Mouse (Mus musculus): ENCODE measurements around the gene Kitl.

The Kitl gene

DNA sequence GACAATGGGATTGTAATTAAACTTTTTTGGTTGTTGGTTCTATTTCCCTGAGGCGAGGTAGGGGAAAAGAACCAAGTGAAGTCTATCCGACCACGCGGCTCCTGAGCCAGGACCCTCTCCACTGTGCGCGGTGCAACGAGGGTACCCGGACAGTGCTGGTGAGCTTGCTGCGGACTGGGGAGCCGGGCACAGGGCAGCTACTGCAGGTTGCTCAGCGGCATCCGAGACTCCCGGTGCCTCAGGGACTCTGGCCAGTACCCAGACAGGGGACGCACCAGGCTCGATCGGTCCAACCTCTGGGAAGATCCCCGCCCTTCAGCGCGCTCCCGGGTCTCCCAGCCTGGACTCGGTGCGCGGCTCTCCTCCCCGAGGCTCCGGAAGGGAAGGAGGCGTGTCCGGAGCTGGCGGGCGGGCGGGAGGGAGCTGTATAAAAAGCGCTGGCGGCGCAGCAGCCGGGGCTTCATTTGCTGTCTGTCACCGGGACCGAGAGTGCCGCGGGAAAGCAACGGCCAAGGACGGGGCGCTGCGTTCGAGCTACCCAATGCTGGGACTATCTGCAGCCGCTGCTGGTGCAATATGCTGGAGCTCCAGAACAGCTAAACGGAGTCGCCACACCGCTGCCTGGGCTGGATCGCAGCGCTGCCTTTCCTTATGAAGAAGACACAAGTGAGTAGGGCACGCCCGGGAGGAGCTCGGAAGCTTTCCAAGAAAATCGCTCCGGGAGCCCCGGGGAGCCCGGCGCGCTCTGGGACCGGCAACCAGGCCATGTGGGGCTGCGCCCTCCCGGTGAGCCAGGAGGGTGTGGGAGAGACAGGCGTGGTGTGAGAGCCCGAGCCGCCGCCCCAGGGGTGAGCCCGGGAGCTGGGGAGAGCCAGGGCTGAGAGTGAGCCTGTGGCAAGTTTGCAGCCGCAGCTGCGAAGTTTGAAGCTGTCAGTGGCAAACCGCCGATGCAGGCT, at the start of gene Kitl:
TSS of gene Kitl (plus strand) at position 261 of the 956 bp plus-strand sequence.
- no peak for DNase-seq (ENCODE audit: low spot score)

DNA sequence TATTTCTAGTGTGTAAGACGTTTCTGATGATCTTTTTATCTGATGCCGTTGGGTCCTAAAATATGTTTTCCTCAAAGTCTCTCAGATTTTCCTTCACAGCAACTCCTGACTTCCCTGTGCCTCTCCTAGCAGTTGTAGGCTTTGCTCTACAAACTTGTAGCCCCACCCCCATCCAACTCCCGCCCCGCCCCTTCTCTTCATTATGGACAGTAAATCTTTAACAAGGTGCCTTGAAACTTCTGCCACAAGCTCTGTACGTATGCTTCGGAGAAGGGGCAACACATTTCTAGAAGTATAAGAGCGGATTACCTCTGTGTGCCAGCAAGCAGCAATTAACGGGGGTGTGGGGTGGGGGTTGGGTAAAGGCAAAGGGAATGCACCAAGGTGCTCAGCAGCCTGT, 42.6 kb upstream of the Kitl start:
- no peak for DNase-seq (ENCODE audit: low spot score)

DNA sequence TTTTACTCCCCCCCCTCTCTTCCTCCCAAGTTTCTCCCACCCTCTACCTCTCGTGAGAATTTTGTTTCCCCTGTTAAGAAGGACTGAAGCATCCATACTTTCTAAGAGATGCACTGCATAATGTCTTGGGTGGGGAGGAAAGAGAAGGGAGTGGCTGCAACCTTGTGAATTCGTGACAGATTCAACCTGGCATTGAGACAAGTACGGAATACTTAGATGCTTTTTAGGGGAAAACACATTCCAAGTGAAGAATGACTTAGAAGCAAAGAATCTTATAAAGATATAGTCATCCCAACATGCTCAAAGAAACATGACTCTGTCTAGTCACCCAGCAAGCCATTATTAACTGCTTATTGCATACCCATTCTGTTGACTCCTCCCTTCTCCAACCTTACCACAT, 35.3 kb upstream of the Kitl start:
- no peak for DNase-seq (ENCODE audit: low spot score)

DNA sequence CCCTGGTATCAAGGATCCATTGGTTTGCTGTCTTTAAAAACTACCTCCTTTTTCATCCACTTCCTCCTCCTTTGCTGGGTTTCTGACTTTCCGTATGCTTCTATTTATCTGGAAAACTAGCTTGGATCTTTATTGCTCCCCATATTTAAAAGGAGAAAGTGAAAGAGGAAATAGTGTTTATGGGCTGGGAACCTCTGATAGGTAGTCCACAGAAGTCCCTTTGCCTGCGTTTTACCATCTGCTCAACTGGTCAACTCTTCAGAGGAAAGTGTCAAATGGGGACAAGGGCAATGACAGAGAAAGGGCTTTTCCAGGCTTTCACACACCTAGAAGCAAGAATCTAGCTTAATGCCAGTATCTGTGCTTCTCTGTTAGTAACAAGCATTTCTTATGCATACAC, 34.5 kb upstream of the Kitl start:
- no peak for DNase-seq (ENCODE audit: low spot score)

DNA sequence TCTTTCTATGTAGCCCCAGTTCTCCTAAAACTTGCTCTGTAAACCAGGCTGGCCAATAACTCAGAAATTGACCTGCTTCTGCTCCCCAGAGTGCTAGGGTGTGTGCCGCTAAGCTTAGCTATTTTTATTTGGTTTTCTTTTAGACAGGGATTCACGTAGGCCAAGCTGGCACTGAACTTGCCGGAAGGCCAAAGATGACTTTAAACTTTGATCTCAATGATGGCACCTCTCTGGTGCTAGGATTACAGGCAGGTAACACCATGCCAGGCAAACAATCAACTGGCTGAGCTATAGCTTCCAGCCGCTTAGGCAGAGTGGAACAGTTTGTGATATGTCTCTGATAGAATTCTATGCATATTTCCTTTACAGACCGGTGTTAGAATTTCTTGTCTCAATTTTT, 33.5 kb upstream of the Kitl start:
- no peak for DNase-seq (ENCODE audit: low spot score)

DNA sequence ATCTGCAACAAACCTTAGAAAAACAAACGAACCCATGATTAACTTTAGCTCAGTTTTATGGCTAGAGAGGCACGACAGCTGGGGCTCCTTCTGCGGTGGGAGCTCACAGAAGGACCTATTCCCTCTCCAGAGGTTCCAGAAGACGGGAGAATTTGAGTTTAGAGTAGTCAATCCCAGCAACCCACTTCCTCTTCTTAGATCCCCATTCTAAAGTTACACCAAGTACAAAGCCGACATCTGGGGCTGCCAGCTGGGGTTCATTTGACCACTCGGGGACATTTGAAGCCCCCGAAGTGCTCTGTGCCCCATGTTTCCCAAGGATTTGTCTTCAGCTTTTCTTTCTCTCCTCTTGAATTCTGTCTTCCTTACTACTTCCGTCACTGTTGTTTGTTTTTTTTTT, 28.7 kb upstream of the Kitl start:
- DNase-seq (ENCODE audit: low spot score), result no peak

DNA sequence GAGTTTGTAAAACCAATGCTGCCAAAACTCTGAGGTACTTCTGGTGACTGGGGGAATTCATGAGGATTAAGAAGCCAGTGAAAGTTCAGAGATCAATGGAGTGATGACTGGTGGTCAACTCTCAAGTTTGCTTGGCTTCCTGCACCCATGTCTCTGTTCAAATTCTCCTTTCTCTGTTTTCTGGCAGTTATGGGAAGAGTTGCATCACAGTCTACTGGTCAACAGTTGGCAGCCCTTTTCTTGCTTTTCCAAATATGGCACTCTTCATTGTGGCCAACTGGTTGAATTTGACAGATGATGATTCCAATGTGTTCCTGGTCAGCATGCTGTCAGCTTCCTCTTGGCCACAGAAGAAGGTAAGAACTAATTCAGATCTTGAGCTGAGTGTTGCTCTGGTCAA, 25.7 kb upstream of the Kitl start:
- no peak for DNase-seq (ENCODE audit: low spot score)

DNA sequence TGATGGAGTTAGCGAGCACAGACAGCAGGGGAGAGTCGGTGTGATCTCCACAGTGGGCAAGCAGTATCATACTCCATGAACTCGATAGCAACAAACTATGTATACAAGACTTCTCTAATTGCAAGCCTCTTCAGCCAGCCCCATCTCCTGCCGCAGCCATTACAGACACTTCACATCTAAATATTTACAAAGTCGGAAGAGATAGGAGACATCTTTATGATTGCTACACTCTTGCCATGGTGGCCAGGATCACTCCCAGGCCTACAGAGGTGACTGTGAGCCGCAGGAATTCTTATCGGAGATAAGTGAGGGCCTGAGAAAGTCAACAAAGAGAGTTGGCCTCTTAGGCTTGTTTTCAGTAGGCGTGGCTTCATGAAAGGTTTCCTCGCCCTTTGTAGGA, 23.3 kb upstream of the Kitl start:
- no peak for DNase-seq (ENCODE audit: low spot score)

DNA sequence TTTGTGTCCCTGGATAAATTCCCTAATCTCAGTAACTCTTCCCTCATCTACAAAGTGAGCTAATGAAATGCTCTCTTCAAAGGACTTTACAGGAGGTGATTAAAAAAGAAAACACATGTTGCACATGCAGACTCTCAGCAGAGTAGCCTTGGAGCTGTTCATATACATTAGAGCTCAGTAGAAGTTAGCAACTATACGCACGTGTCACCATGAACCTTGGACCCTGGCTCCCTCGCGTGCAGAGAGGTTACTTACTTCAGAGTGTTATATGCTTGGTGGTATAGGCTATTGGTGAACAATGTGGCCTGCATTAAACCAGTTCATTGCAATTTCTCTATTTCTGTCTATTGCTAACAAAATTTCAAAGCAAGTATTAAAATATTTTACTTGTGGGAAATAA, 14.0 kb upstream of the Kitl start:
- DNase-seq (ENCODE audit: low spot score), result no peak

DNA sequence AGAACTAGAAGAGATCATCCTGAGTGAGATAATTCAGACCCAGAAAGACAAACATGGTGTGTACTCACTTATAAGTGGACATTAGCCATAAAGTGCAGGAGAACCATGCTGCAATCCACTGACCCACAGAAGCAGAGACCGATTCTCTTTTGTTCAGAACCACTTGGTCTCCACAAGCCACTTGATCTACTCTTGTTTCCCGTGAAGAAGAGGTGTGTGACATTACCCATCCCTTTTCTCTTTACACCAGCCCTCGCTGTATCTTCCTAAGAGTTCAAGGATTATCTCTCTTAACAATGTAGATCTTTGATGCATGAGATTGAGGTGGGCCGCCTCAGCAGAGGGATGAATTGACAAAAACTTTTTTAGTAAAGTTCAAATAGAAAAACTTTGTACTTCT, 11.6 kb upstream of the Kitl start:
- DNase-seq (ENCODE audit: low spot score), result no peak

DNA sequence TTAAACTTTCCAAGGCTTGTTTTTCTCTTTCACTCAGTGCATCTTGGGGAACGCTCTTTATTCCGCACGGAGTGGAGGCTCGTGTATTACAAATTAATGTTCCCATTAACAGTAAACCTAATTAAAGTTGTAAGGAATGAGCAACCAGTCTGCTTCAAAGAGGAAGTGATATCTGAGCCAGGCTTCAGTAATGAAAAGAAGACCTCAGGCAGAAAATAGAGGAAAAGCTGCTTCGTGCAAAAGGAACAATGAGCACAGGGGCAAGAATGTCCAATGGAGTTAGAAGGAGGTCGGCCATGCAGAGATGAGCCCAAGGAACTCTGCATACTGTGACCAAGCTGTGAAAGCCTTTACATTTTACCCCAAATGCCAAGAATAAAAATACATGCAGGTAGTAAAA, 5.7 kb upstream of the Kitl start:
- DNase-seq (ENCODE audit: low spot score), result no peak

DNA sequence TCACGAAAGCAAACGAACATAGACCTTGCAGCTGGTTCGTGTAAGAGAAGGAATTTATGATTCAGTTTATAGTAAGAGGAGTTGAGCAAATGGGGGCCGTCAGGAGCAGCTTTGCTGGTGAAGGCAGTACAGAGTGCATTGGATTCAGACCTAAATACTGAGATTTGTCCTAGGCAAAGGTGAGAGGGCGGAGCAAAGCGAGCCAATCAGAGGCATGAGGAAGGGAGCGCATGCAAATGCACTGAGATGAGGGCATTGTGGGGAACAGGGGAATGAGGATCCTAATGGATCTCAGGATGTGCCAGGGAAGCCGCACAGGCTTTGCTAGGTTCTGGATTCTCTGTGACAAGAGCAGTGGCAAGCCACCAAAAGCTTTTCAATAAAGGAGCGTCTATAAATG, 5.1 kb upstream of the Kitl start:
- no peak for DNase-seq (ENCODE audit: low spot score)

DNA sequence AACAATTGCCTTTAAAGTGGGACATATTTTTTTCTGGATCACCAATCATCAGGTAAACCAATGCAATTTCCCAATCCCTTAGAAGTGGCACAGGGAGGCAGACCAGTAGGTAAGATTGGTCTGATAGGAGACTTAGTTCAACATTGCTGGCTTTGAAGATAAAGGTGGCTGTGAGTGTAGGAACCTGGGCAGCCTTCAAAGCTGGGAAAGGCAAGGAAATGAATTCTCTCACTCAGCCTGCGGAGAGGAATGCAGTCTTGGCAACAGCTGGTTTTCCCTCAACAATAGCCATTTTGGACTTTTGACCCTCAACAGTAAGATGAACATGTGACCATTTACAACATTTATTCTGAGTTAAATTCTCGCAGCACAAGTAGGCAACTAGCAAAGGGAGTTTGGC, 1.3 kb upstream of the Kitl start:
- no peak for DNase-seq (ENCODE audit: low spot score)

DNA sequence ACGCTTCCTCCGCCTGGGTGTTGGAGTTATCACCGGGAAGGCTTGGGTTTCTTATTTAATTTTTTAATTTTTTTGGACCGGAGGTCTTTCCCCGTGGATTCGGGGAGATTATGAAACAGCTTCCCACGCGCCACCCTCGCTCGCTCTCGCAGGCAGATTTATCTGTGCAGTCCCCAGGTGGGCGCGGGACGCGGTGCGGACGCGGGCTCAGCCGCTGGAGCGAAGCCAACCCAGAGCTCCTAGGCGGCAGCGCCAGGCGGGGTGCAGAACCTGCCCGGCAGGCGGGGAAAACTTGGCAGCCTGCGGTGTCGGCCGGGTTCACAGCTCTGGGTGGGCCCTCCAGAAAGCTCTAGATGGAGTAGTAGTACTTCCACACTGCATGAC, 888 bp downstream of the Kitl start:
- DNase-seq (ENCODE audit: low spot score), result no peak

DNA sequence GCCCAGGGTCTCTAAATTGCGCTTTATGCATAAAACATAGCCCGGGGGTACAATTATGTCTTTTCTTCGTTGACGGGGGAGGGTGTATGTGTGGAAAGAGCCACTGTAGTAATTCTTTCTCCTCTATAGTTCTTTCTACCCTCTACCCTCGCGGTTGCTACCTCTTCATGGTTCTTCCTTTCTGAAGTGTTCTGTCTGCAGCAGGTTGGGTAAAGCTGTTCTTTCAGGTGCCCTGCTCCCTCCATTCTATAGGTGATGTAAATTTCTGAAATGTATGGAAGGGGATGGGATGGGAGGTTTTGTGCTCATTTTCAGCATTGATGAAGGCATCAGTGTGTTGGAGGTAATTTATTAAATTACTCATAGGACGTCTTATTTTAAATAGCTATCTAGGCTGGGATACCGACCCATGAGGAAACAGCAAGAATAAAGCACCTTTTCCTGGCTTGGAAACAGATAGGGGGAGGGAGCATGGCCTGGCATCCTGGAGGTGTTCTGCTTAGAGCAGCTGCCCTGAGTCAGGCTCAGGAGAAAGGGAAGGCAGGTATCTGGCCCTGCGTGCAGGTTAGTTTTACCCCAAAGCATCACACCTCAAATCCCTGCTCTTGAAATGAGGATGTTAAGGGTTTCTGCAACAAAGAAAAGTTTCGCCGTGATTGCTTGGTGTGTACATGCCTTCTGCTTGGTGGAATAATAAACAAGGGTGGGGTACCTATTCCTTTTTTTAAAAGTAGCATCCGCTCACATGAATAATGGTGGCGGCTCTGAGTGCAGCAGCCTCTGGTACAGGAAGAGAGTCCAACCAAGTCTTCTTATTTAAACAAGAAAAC, 1.7 kb downstream of the Kitl start:
- DNase-seq (ENCODE audit: low spot score), result no peak

DNA sequence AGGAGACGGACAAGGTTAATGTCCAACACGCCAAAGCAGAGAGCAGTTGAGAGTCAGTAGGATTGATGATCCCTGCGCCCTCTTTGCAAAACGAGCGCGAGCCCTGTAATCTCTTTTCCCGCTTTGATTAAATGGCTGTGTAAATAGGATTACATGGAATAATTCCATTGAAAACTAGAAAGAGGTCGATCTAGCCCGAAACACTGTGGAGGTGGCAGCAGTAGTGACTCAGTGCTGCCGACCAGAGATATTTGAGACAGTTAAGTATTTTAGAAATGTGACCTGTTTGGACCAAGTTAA, 2.3 kb downstream of the Kitl start:
- no peak for DNase-seq (ENCODE audit: low spot score)

DNA sequence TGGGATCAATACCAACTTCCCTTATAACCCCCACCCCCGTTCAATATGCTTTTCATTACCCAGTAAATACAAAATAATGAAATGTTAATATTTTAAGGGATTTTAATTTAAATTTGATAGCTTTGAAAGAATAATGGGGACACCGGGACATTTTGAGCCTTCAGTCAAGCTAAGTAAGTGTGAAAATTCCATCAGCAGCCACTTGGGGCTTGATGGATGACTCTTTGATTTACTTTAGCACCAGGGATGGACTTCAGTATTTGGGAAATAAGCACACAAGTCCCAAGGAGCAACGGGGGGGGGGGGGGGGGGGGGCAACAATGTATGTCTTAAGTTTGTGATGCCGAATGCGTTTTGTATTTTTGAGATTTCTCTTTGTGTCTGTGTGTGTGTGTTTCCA, 3.1 kb downstream of the Kitl start:
- DNase-seq (ENCODE audit: low spot score), result no peak

DNA sequence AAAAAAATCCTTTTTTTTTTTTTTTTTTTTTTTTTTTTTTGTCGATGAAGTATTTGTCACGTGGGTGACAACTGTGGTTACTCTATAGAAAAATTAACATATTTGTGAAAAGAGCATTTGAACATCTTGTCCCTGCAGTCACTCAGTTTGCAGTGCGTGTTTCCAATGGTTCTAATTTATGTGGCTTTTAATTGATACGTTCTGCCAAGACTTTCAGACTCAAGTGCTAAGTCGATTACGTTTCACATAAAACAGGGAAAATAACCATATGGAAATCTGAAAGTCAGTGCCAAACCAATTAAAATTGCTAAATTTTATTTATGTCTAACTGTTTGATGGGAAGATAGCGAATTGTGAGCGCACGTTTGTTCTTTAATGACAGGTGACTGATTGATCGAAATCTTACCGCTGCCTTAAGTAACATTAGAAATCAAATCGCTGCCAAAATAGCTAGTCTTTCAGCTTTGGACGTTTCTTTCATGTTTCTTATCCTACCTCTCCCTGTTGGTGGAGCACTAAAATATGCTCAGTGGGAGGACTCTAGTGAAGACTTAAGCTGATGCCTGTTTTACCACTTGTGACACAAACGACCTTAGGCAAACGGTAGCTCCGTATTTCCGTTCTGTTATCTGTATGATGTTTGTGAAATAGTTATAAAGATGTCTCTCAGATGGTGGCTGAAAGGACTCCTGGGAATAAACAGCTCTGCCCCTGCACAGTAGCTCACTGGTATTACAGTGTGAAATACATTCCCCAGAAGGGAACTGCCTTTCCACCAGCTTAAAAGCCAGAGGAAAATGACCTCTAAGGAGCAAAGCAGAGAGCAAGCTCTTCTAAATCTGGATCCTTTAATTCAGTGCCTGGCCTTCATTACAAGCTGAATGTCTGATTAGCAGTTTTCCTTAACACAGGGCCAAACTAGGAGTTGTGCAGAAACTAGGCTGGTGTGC, 4.1 kb downstream of the Kitl start:
- DNase-seq (ENCODE audit: low spot score), result no peak

DNA sequence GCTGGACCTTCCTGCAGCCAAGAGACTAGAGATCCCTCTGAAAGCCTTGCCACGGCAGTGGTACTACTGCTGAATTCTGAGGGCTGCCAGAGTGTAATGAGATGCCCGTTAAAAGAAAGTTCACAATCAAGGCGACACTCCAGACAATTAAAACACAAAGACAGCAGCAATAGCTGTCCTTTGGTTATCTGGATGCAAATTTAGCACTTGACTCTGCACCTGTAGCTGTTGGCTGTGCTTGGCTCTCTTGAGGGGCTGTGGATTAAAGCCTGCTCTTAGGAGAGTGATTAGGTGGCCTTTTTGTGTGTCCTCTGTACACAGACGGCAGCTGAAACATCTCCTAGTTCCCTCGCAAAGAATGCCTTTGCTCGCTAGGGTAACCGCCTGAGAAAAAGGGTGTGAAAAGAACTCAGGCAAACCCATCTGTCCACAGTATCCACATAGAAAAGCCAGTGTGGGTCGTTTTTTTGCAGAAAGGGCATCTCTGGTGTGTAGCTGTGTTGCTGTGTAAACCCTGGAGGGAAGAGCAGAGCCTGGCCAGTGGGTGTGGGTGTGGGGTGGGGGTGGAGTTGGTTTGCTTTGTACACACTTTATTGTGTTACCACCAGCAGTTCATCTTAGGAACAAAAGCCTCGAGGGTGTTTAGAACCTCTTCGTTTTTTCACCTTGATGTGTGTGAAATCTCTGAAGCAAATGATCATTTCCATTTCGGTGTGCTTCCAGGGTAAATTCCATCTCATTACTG, 6.8 kb downstream of the Kitl start:
- no peak for DNase-seq (ENCODE audit: low spot score)

DNA sequence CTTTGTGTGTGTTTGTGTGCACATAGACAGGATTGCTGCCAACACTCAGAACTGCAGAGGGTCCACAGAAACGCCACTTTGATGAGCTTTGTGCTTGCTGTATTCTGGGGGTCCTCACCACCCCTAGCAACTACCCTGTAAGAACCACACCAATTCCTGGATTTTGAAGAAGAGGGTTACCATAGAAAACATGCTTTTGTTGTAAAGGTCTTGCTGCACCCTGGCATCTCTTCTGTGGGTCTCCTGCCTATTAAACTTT, 7.3 kb downstream of the Kitl start:
- no peak for DNase-seq (ENCODE audit: low spot score)

DNA sequence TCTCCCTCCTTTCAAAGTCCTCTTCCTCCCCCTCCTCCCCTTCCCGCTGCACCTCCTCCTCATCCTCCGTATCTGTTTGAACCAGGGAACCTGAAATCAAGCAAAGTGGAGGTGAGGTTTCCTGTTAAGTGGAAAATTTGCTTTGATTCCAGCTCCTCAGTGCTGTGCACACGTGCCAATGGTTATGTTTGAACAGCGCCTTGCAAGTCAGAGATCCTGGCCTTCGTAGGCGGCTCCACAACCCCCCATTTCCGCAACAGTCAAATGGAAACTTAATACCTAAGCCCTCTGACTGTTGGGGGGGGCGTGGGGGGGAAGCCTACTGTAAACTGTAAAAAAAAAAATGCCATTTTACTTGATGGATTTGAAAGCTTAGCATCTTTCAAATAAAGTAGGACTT, 10.2 kb downstream of the Kitl start:
- DNase-seq (ENCODE audit: low spot score), result no peak

DNA sequence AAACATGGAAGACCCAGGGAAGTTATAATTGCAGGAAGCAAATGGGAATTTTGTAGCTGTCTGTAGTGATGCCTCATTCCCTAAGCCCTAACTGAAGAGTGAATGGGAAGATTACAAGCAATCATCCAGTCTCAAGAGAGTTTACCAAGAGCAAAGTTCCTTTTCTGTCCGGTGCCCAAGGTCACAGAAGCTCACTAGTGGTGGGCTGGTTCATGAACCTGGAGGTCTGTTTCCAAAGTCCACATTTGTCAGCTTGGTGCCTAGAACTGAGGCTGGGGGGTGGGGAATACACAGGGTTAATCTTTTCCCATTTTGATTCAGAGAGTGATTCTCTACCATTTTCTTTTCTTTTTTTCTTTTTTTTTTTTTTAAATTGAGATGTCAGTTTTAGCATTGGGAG, 11.3 kb downstream of the Kitl start:
- no peak for DNase-seq (ENCODE audit: low spot score)
